Mouse (Mus musculus) forebrain, embryonic 14.5 days (tissue): Measurements from ENCODE around the gene Zfp146. TPM values are rescaled to one million over a fixed set of nuclear protein-coding genes. Genes with fewer than 3 reads are reported as not detected.

ENCODE experiments used
- ATAC-seq: fragments of 200-750 bp; cut with Nextera tagmentation; 2 replicates; pipeline ENCODE4 v1.8.0; 2017; ENCODE audit warnings: mild to moderate bottlenecking, moderate library complexity
- DNase-seq: peaks from one replicate; pipeline ENCODE4 v3.0.0-alpha.2; 2015; ENCODE audit warnings: low spot score
- H3K27ac ChIP-seq: fragments of 300-500 bp; sonication (generic); 2 replicates; pipeline ENCODE4 v1.5.1; 2014; ENCODE audit warnings: low read depth, mild to moderate bottlenecking, control low read depth, low read length, moderate library complexity
- H3K27me3 ChIP-seq: fragments of 300-500 bp; sonication (generic); replicated peaks from 2 replicates; pipeline ENCODE4 v1.6.1; 2014; ENCODE audit warnings: low read length, control low read depth, mixed read lengths; ENCODE audit not compliant: control insufficient read depth, insufficient read depth
- H3K36me3 ChIP-seq: fragments of 300-500 bp; sonication (generic); 2 replicates; pipeline ENCODE4 v1.6.1; 2014; ENCODE audit warnings: low read length, control low read depth; ENCODE audit not compliant: control insufficient read depth, insufficient read depth
- H3K4me1 ChIP-seq: fragments of 300-500 bp; sonication (generic); 2 replicates; pipeline ENCODE4 v1.6.1; 2014; ENCODE audit warnings: antibody characterized with exemption, low read length, control low read depth; ENCODE audit not compliant: control insufficient read depth, insufficient read depth
- H3K4me2 ChIP-seq: fragments of 300-500 bp; sonication (generic); 2 replicates; pipeline ENCODE4 v1.6.1; 2014; ENCODE audit warnings: mild to moderate bottlenecking, control low read depth, low read length
- H3K4me3 ChIP-seq: fragments of 300-500 bp; sonication (generic); 2 replicates; pipeline ENCODE4 v1.5.1; 2014; ENCODE audit warnings: low read depth, low read length, control low read depth
- H3K9ac ChIP-seq: fragments of 300-500 bp; sonication (generic); 2 replicates; pipeline ENCODE4 v1.6.1; 2014; ENCODE audit warnings: mild to moderate bottlenecking, low read length, control low read depth, moderate library complexity
- H3K9me3 ChIP-seq: fragments of 300-500 bp; sonication (generic); replicated peaks from 2 replicates; pipeline ENCODE4 v1.6.1; 2016; ENCODE audit warnings: low read length, control low read depth, mixed read lengths; ENCODE audit not compliant: control insufficient read depth
- WGBS: fragments of 180-500 bp; shearing (Covaris S2); extraction: QIAGEN DNeasy Blood & Tissue Kit; methylation state at CpG from one replicate; pipeline ENCODE4 v1.1.7; 2014; 5-methylcytosine and 5-hydroxymethylcytosine counted together
- polyA plus RNA-seq: library from polyadenylated mRNA; unstranded; fragments of >200 nt; fragmentation: Nextera tagmentation; extraction: Ambion mirVana; gene quantifications from 2 replicates; pipeline ENCODE4 v1.2.1, GENCODE M21; 2014

Zfp146 gene
- polyA plus RNA-seq, 1 experiment from 2014 or later, result 29.0 TPM

GRCm38 (mm10) chr7:30163113-30163512 lies 6.4 kb downstream of the Zfp146 start:
- H3K27ac ChIP-seq, result no peak overlapping the region
- peaks cover 2% of the 10 kb centered on the region; the same call in 1 of the 2 replicates for H3K4me1 ChIP-seq
- 96% methylated on average over 5 of the region's 5 CpGs for WGBS
- DNase-seq, result no peak
- H3K9ac ChIP-seq, result no peak overlapping the region
- H3K4me3 ChIP-seq, result no peak overlapping the region
- peaks cover 76% of the 10 kb centered on the region for H3K36me3 ChIP-seq
- H3K9me3 ChIP-seq, result peaks cover 71% of the 10 kb centered on the region
- no peaks in the 10 kb centered on the region for H3K27me3 ChIP-seq
- no peak for ATAC-seq
- no peak overlapping the region for H3K4me2 ChIP-seq

GRCm38 (mm10) chr7:30155507-30155906 lies 14.0 kb downstream of the Zfp146 start:
- H3K36me3 ChIP-seq, result peaks cover 45% of the 10 kb centered on the region
- H3K4me1 ChIP-seq, result no peaks in the 10 kb centered on the region
- H3K9me3 ChIP-seq, result peaks cover 79% of the 10 kb centered on the region
- WGBS, result 98% methylated on average over 3 of the region's 3 CpGs
- no peak overlapping the region for H3K27ac ChIP-seq
- DNase-seq, result no peak
- no peak overlapping the region for H3K4me3 ChIP-seq
- no peak overlapping the region for H3K4me2 ChIP-seq
- H3K27me3 ChIP-seq, result no peaks in the 10 kb centered on the region
- no peak for ATAC-seq
- no peak overlapping the region for H3K9ac ChIP-seq

GRCm38 (mm10) chr7:30154040-30154439 lies 15.5 kb downstream of the Zfp146 start:
- no peaks in the 10 kb centered on the region for H3K27me3 ChIP-seq
- ATAC-seq (no peak), DNase-seq (no peak)
- no peak overlapping the region for H3K4me3 ChIP-seq
- no peak overlapping the region for H3K9ac ChIP-seq
- H3K4me2 ChIP-seq, result no peak overlapping the region
- H3K4me1 ChIP-seq, result no peaks in the 10 kb centered on the region
- H3K36me3 ChIP-seq, result peaks cover 31% of the 10 kb centered on the region
- H3K27ac ChIP-seq, result no peak overlapping the region
- H3K9me3 ChIP-seq, result peaks cover 81% of the 10 kb centered on the region
- 94% methylated on average over 1 of the region's 1 CpGs for WGBS

GRCm38 (mm10) chr7:30147011-30147410 lies 22.5 kb downstream of the Zfp146 start:
- Histone ChIP-seq H3K4me2 (no peak overlapping the region), H3K4me1 (no peaks in the 10 kb centered on the region), H3K9ac (no peak overlapping the region), H3K36me3 (no peaks in the 10 kb centered on the region; the same call in 1 of the 2 replicates), H3K9me3 (peaks cover 30% of the 10 kb centered on the region), H3K27me3 (no peaks in the 10 kb centered on the region), H3K27ac (no peak overlapping the region), H3K4me3 (no peak overlapping the region)
- DNase-seq (no peak), ATAC-seq (no peak)
- 86% methylated on average over 5 of the region's 5 CpGs for WGBS

- no peaks in the 10 kb centered on the region for H3K27me3 ChIP-seq
- H3K36me3 ChIP-seq, result no peaks in the 10 kb centered on the region
- H3K27ac ChIP-seq, result peak overlapping the region; percentile 89
- peak; percentile 96 for ATAC-seq
- WGBS, result 6% methylated on average over 35 of the region's 35 CpGs
- peak overlapping the region; percentile 69 for H3K9ac ChIP-seq
- H3K4me2 ChIP-seq, result peak overlapping the region; percentile 62
- 0 out of 2 replicates have a peak, but pooled peaks cover 6% of the 10 kb centered on the region for H3K9me3 ChIP-seq
- H3K4me1 ChIP-seq, result no peaks in the 10 kb centered on the region
- DNase-seq, result peak; percentile 92
- peak overlapping the region; percentile 52 for H3K4me3 ChIP-seq
These were observed 25.9 kb downstream of the Zfp146 start for GRCm38 (mm10) chr7:30143555-30144209.

- Histone ChIP-seq H3K27ac (peak overlapping the region; percentile 53; the same call in 1 of the 2 replicates), H3K27me3 (no peaks in the 10 kb centered on the region), H3K9me3 (0 out of 2 replicates have a peak, but pooled peaks cover under 1% of the 10 kb centered on the region), H3K36me3 (0 out of 2 replicates have a peak, but pooled peaks cover 2% of the 10 kb centered on the region), H3K4me1 (no peaks in the 10 kb centered on the region), H3K4me3 (peak overlapping the region; percentile 52), H3K4me2 (peak overlapping the region; percentile 62), H3K9ac (peak overlapping the region; percentile 69)
- DNase-seq, result no peak
- WGBS, result 15% methylated on average over 8 of the region's 8 CpGs
- ATAC-seq, result 0 out of 2 replicates have a peak, but pooled peaks have one; percentile 21
These were observed 26.4 kb downstream of the Zfp146 start for GRCm38 (mm10) chr7:30143170-30143554.

- Histone ChIP-seq H3K27me3 (no peaks in the 10 kb centered on the region), H3K9ac (no peak overlapping the region), H3K4me2 (no peak overlapping the region), H3K4me3 (no peak overlapping the region), H3K36me3 (peaks cover 53% of the 10 kb centered on the region), H3K27ac (no peak overlapping the region), H3K4me1 (no peaks in the 10 kb centered on the region), H3K9me3 (no peaks in the 10 kb centered on the region)
- no peak for DNase-seq
- 92% methylated on average over 10 of the region's 10 CpGs for WGBS
- no peak for ATAC-seq
These were observed 32.7 kb downstream of the Zfp146 start for GRCm38 (mm10) chr7:30136826-30137225.

- Histone ChIP-seq H3K4me3 (no peak overlapping the region), H3K4me1 (no peaks in the 10 kb centered on the region), H3K9ac (no peak overlapping the region), H3K27me3 (no peaks in the 10 kb centered on the region), H3K36me3 (peaks cover 87% of the 10 kb centered on the region), H3K9me3 (no peaks in the 10 kb centered on the region), H3K27ac (no peak overlapping the region), H3K4me2 (no peak overlapping the region)
- no peak for ATAC-seq
- no peak for DNase-seq
- WGBS, result 93% methylated on average over 4 of the region's 4 CpGs
These were observed 37.2 kb downstream of the Zfp146 start for GRCm38 (mm10) chr7:30132396-30132795.

GRCm38 (mm10) chr7:30129900-30130299 lies 39.6 kb downstream of the Zfp146 start:
- 98% methylated on average over 8 of the region's 8 CpGs for WGBS
- Histone ChIP-seq H3K36me3 (peaks cover 87% of the 10 kb centered on the region), H3K27me3 (no peaks in the 10 kb centered on the region), H3K9ac (no peak overlapping the region), H3K4me2 (no peak overlapping the region), H3K27ac (no peak overlapping the region), H3K4me3 (no peak overlapping the region), H3K9me3 (no peaks in the 10 kb centered on the region), H3K4me1 (no peaks in the 10 kb centered on the region)
- ATAC-seq (no peak), DNase-seq (no peak)
